Mouse (Mus musculus) CH12.LX (cell line): Measurements from ENCODE around the gene Romo1. TPM values are rescaled to one million over a fixed set of nuclear protein-coding genes. Genes with fewer than 3 reads are reported as not detected.
"Not testable (repeated sequence)": the region's sequence is repeated elsewhere in the genome, so short reads cannot be mapped to it uniquely, and the experiment has no call there.

Experiments
- DNase-seq: peaks from one replicate; pipeline ENCODE4 v3.0.0-alpha.2; 2013; ENCODE audit errors: extremely low read depth
- H3K27ac ChIP-seq: 2 replicates; pipeline ENCODE4 v1.5.1; 2012; ENCODE audit warnings: low read depth, mild to moderate bottlenecking, control low read depth, moderate library complexity; ENCODE audit not compliant: insufficient read depth
- H3K27me3 ChIP-seq: replicated peaks from 2 replicates; pipeline ENCODE3; 2012; ENCODE audit warnings: inconsistent platforms
- H3K36me3 ChIP-seq, 2 experiments: replicated peaks in 1 of 2; 2 replicates each; pipeline versions ENCODE3 to v1.6.1; 2012; ENCODE audit warnings: inconsistent platforms in 1 of 2, low read length in 1 of 2, mild to moderate bottlenecking in 1 of 2, mixed read lengths in 1 of 2, moderate library complexity in 1 of 2; ENCODE audit not compliant: control insufficient read depth in 1 of 2, insufficient read depth in 1 of 2
- H3K4me1 ChIP-seq, 2 experiments: 2 replicates each; pipeline ENCODE4 v1.6.1; 2012; ENCODE audit warnings: inconsistent platforms in 1 of 2, moderate library complexity in 1 of 2; ENCODE audit not compliant: insufficient read depth in 2 of 2, control insufficient read depth in 1 of 2
- H3K4me2 ChIP-seq: 2 replicates; pipeline ENCODE4 v1.6.1; 2012; ENCODE audit warnings: low read depth, mild to moderate bottlenecking, control low read depth; ENCODE audit not compliant: poor library complexity, insufficient read depth, severe bottlenecking
- H3K4me3 ChIP-seq, 3 experiments: fragments of 150-350 bp in 1 of 3; sonication (generic) in 1 of 3; replicated peaks in 1 of 3; 2 replicates each; pipeline versions ENCODE3 to v1.5.1; 2011 to 2012; ENCODE audit warnings: low read depth in 2 of 3, low read length in 2 of 3, mild to moderate bottlenecking in 2 of 3, moderate library complexity in 2 of 3, control low read depth in 1 of 3, improper control_type of control experiment in 1 of 3, inconsistent platforms in 1 of 3, mixed read lengths in 1 of 3; ENCODE audit not compliant: poor library complexity in 1 of 3
- H3K79me2 ChIP-seq: replicated peaks from 2 replicates; pipeline ENCODE4 v1.6.1; 2012; ENCODE audit warnings: mild to moderate bottlenecking, moderate library complexity; ENCODE audit not compliant: control insufficient read depth, poor library complexity, insufficient read depth, severe bottlenecking; ENCODE audit errors: extremely low read depth
- H3K9ac ChIP-seq: 2 replicates; pipeline ENCODE4 v1.6.1; 2012; ENCODE audit warnings: low read depth, mild to moderate bottlenecking, control low read depth, moderate library complexity; ENCODE audit not compliant: insufficient read depth
- H3K9me3 ChIP-seq: replicated peaks from 2 replicates; pipeline ENCODE3; 2012; ENCODE audit warnings: low read length, inconsistent platforms, mixed read lengths
- BHLHE40 ChIP-seq: IDR thresholded peaks from 2 replicates; pipeline ENCODE4 v1.6.1; 2011; ENCODE audit warnings: mild to moderate bottlenecking, low read depth, low read length, improper control_type of control experiment
- CHD2 ChIP-seq: IDR thresholded peaks from 2 replicates; pipeline ENCODE4 v1.6.1; 2011; ENCODE audit warnings: low read length, improper control_type of control experiment
- ELF1 ChIP-seq: IDR thresholded peaks from 2 replicates; pipeline ENCODE4 v1.6.1; 2014; ENCODE audit warnings: low read depth, mild to moderate bottlenecking, inconsistent platforms, low read length, improper control_type of control experiment
- ETS1 ChIP-seq: conservative IDR thresholded peaks from 2 replicates; pipeline ENCODE4 v1.6.1; 2012; ENCODE audit warnings: low read depth, mild to moderate bottlenecking, inconsistent platforms, low read length, improper control_type of control experiment, moderate library complexity
- KAT2A ChIP-seq: IDR thresholded peaks from 2 replicates; pipeline ENCODE4 v1.6.1; 2012; ENCODE audit warnings: low read length, improper control_type of control experiment, inconsistent platforms; ENCODE audit not compliant: insufficient replicate concordance
- MAFK ChIP-seq: IDR thresholded peaks from 2 replicates; pipeline ENCODE4 v1.6.1; 2011; ENCODE audit warnings: low read length, improper control_type of control experiment; ENCODE audit not compliant: insufficient replicate concordance
- MAZ ChIP-seq: IDR thresholded peaks from 2 replicates; pipeline ENCODE4 v1.6.1; 2012; ENCODE audit warnings: low read depth, mild to moderate bottlenecking, inconsistent platforms, low read length, improper control_type of control experiment, moderate library complexity
- MEF2A ChIP-seq: IDR thresholded peaks from 2 replicates; pipeline ENCODE4 v1.6.1; 2014; ENCODE audit warnings: low read depth, mild to moderate bottlenecking, inconsistent platforms, low read length, improper control_type of control experiment, borderline replicate concordance
- MXI1 ChIP-seq: IDR thresholded peaks from 2 replicates; pipeline ENCODE4 v1.6.1; 2011; ENCODE audit warnings: mild to moderate bottlenecking, low read depth, low read length, improper control_type of control experiment
- NRF1 ChIP-seq: IDR thresholded peaks from 2 replicates; pipeline ENCODE4 v1.6.1; 2014; ENCODE audit warnings: low read depth, mild to moderate bottlenecking, inconsistent platforms, low read length, improper control_type of control experiment, moderate library complexity
- PAX5 ChIP-seq: IDR thresholded peaks from 2 replicates; pipeline ENCODE4 v1.6.1; 2012; ENCODE audit warnings: low read length, inconsistent platforms, mixed read lengths
- RAD21 ChIP-seq: IDR thresholded peaks from 2 replicates; pipeline ENCODE4 v1.6.1; 2011; ENCODE audit warnings: low read depth, mild to moderate bottlenecking, low read length, improper control_type of control experiment, moderate library complexity
- TCF12 ChIP-seq: IDR thresholded peaks from 2 replicates; pipeline ENCODE4 v1.6.1; 2014; ENCODE audit warnings: low read depth, mild to moderate bottlenecking, inconsistent platforms, low read length, improper control_type of control experiment
- UBTF ChIP-seq: IDR thresholded peaks from 2 replicates; pipeline ENCODE4 v1.6.1; 2012; ENCODE audit warnings: low read depth, mild to moderate bottlenecking, inconsistent platforms, low read length, improper control_type of control experiment, moderate library complexity
- USF1 ChIP-seq: IDR thresholded peaks from 2 replicates; pipeline ENCODE4 v1.6.1; 2014; ENCODE audit warnings: low read depth, mild to moderate bottlenecking, inconsistent platforms, low read length, improper control_type of control experiment
- USF2 ChIP-seq: conservative IDR thresholded peaks from 2 replicates; pipeline ENCODE4 v1.6.1; 2011; ENCODE audit warnings: low read depth, low read length, improper control_type of control experiment
- ZMIZ1 ChIP-seq: IDR thresholded peaks from 2 replicates; pipeline ENCODE4 v1.6.1; 2012; ENCODE audit warnings: low read depth, mild to moderate bottlenecking, inconsistent platforms, low read length, improper control_type of control experiment
- ZNF384 ChIP-seq: IDR thresholded peaks from 2 replicates; pipeline ENCODE4 v1.6.1; 2012; ENCODE audit warnings: low read depth, low read length, improper control_type of control experiment, inconsistent platforms
- dilution Hi-C: fragments of 300-500 bp; cut with MboI; formaldehyde crosslinking; loops from 2 replicates; pipeline ENCODE4 v1.14.3; 2020; ENCODE audit warnings: low sequenced_read_pairs; ENCODE audit not compliant: extremely low pct_unique_long_range_greater_than_20kb, extremely low pct_ligation_motif_present
- in situ Hi-C: fragments of 300-500 bp; cut with MboI; formaldehyde crosslinking; loops from 3 replicates; pipeline ENCODE4 v1.14.3; 2019; ENCODE audit warnings: low sequenced_read_pairs, low pct_ligation_motif_present, low pct_unique_long_range_greater_than_20kb, mixed read lengths
- polyA plus RNA-seq: library from polyadenylated mRNA; unstranded; fragments of >175 nt; gene quantifications from 2 replicates; pipeline ENCODE4 v1.2.1, GENCODE M21; 2012; ENCODE audit warnings: low read depth; ENCODE audit not compliant: insufficient read length
- total RNA-seq, 2 experiments: library from RNA; depleted of rRNA; stranded (reverse); fragments of 300-350 nt in 1 of 2; fragments of >200 nt in 1 of 2; gene quantifications; 2 replicates each; pipeline ENCODE4 v1.2.3; 2012 to 2014

Gene Romo1
- total and polyA plus RNA-seq, 3 experiments, result 130 to 303 (median 292) TPM

GRCm38 (mm10) chr2:156181592-156181991 is 37.8 kb downstream of the Romo1 start:
- DNase-seq, result no peak
- peak overlapping the region; percentile 98; the same call in 1 of the 2 replicates for H3K9ac ChIP-seq
- dilution Hi-C loops, result no loop called here
- H3K27ac ChIP-seq, result no peak overlapping the region
- TF ChIP-seq KAT2A (no peak), TCF12 (no peak), ZNF384 (no peak), MAFK (no peak), PAX5 (no peak), RAD21 (no peak), ELF1 (no peak), MEF2A (no peak), CHD2 (no peak), BHLHE40 (no peak), ZMIZ1 (no peak), MAZ (no peak), MXI1 (no peak), ETS1 (no peak), USF1 (no peak), NRF1 (no peak), UBTF (no peak), USF2 (no peak)
- H3K4me2 ChIP-seq, result peak overlapping the region; percentile 98; the same call in 1 of the 2 replicates
- no peaks in the 10 kb centered on the region for H3K9me3 ChIP-seq
- H3K79me2 ChIP-seq, result peaks cover 29% of the 10 kb centered on the region
- peaks cover 0 to 18% of the 10 kb centered on the region in 2 experiments; a peak in 2 of 4 replicates for H3K4me1 ChIP-seq
- H3K4me3 ChIP-seq, result no peak overlapping the region
- peaks cover 15 to 21% of the 10 kb centered on the region in 2 experiments for H3K36me3 ChIP-seq
- in situ Hi-C loops, result no loop called here
- no peaks in the 10 kb centered on the region for H3K27me3 ChIP-seq

DNA sequence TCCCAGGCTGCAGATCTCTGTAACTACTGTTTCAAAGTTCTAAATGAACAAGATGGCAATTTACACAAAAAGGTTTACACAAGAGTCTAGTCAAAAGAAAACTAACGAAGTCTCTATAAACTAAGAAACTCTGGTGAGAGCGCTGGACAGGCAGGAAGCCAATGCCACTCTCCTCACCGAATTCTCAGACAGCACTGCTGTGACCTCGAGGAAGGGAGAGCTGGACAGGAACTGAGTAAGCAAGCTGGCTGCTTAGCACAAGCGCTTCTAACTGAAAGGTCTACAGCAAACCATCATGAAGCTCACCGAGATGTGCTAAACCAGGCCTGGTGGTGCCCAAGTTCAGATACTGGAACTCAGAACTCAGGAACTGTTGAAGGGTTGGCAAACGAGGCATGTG is 45.4 kb downstream of the Romo1 start:
- H3K9ac ChIP-seq, dilution Hi-C loops, H3K9me3 ChIP-seq, H3K4me3 ChIP-seq, DNase-seq, H3K27me3 ChIP-seq, H3K79me2 ChIP-seq, H3K36me3 ChIP-seq, H3K4me2 ChIP-seq, in situ Hi-C loops: not testable (repeated sequence)
- Histone ChIP-seq H3K27ac (peak overlapping the region; percentile 74; the same call in 1 of the 2 replicates), H3K4me1 (peaks cover 9 to 23% of the 10 kb centered on the region in 2 experiments)
